Mouse (Mus musculus): ENCODE results near the gene Polr3a.

- TF ChIP-seq GATA1 (IDR thresholded peaks at IDR 0.05; ENCODE audit: borderline replicate concordance, low read length) (no peak), FLI1 (IDR thresholded peaks at IDR 0.05; ENCODE audit: low read length) (no peak)
Observed at GRCm38 (mm10) chr14:24526440-24526839, 39.6 kb upstream of the Polr3a start.

Data from megakaryocyte, embryonic 14.5 days (primary cell).